Mouse (Mus musculus) lung, postnatal 0 days (tissue): ENCODE data around the gene Tescl. TPM values are rescaled to one million over a fixed set of nuclear protein-coding genes. Genes with fewer than 3 reads are reported as not detected.

ENCODE experiments used
- ATAC-seq: fragments of 200-750 bp; cut with Nextera tagmentation; 2 replicates; pipeline ENCODE4 v1.8.0; 2017; ENCODE audit warnings: moderate library complexity
- DNase-seq: peaks from one replicate; pipeline ENCODE4 v3.0.0-alpha.2; 2016; ENCODE audit warnings: low spot score
- H3K27ac ChIP-seq: fragments of 300-500 bp; sonication (generic); 2 replicates; pipeline ENCODE4 v1.5.1; 2014; ENCODE audit warnings: antibody characterized with exemption, mild to moderate bottlenecking, low read length, mixed read lengths
- H3K27me3 ChIP-seq: fragments of 300-500 bp; sonication (generic); replicated peaks from 2 replicates; pipeline ENCODE4 v1.6.1; 2014; ENCODE audit warnings: low read length, mixed read lengths; ENCODE audit not compliant: insufficient read depth
- H3K36me3 ChIP-seq: fragments of 300-500 bp; sonication (generic); 2 replicates; pipeline ENCODE4 v1.6.1; 2014; ENCODE audit warnings: low read length, mixed read lengths; ENCODE audit not compliant: insufficient read depth
- H3K4me1 ChIP-seq: fragments of 300-500 bp; sonication (generic); 2 replicates; pipeline ENCODE4 v1.6.1; 2014; ENCODE audit warnings: antibody characterized with exemption, low read depth, low read length, mixed read lengths; ENCODE audit not compliant: insufficient read depth
- H3K4me2 ChIP-seq: fragments of 300-500 bp; sonication (generic); replicated peaks from 2 replicates; pipeline ENCODE4 v1.6.1; 2014; ENCODE audit warnings: low read depth, mild to moderate bottlenecking, low read length, moderate library complexity, mixed read lengths
- H3K4me3 ChIP-seq: fragments of 300-500 bp; sonication (generic); 2 replicates; pipeline ENCODE4 v1.5.1; 2014; ENCODE audit warnings: low read depth, low read length
- H3K9ac ChIP-seq: fragments of 300-500 bp; sonication (generic); replicated peaks from 2 replicates; pipeline ENCODE4 v1.6.1; 2014; ENCODE audit warnings: low read depth, mild to moderate bottlenecking
- H3K9me3 ChIP-seq: fragments of 300-500 bp; sonication (generic); 2 replicates; pipeline ENCODE4 v1.6.1; 2016; ENCODE audit warnings: low read length, mixed read lengths
- CTCF ChIP-seq: IDR thresholded peaks from 2 replicates; pipeline ENCODE4 v1.5.1; 2016; ENCODE audit warnings: antibody characterized with exemption, mild to moderate bottlenecking
- EP300 ChIP-seq: IDR thresholded peaks from 2 replicates; pipeline ENCODE4 v1.6.1; 2016; ENCODE audit warnings: antibody characterized with exemption, mild to moderate bottlenecking, control low read depth
- WGBS: fragments of 180-500 bp; shearing (Covaris S2); extraction: QIAGEN DNeasy Blood & Tissue Kit; methylation state at CpG from one replicate; pipeline ENCODE4 v1.1.7; 2014; 5-methylcytosine and 5-hydroxymethylcytosine counted together
- polyA plus RNA-seq: library from polyadenylated mRNA; unstranded; fragments of >200 nt; fragmentation: Nextera tagmentation; extraction: Ambion mirVana; gene quantifications from 2 replicates; pipeline ENCODE4 v1.2.1, GENCODE M21; 2015

Tescl gene
- 0.27 TPM in 2 replicates for polyA plus RNA-seq

DNA sequence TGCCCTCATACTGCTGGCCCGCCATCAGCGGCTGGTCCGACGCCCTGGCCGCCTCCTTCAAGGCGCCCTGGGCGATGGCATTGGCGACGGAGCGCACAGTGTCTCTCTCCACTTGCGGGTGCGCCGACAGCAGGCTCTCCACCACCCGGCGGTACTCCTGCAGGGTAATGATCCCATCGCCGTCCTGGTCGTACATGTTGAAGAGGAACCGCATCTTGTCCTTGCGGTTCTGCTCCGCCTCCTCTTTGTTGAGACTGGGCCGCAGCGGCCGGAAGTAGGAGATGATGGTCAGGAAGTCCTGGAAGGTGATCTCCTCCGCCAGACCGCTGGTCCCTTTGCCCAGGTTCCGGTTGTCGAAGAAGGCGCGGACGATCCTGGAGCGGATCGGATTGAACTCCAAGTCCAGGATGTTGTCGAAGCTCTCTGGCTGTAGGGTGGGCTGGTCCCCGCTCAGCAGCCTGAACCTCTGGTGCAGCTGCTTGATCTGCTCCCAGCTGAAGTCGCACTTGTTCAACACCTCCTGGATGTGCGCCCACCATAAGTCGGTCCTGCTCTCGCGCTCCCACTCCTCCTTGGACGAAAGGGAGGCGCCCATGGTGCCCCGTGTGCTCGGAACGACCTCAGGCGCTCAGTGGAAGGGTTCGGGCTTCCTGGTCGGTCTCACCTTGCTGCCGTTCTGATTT lies at the start of gene Tescl:
Gene Tescl (minus strand): TSS at position 633 of the 683 bp plus-strand sequence.
- H3K4me3 ChIP-seq: no peak within 1 kb of the TSS
- TF ChIP-seq CTCF (no peak), EP300 (no peak)
- no peak for DNase-seq
- WGBS: 39% methylated on average over 49 of the region's 49 CpGs
- no peaks in the 10 kb centered on the region for H3K9me3 ChIP-seq
- no peak for ATAC-seq
- H3K36me3 ChIP-seq: no peaks in the 10 kb centered on the region
- H3K27ac ChIP-seq: no peak within 1 kb of the TSS
- no peak within 1 kb of the TSS for H3K9ac ChIP-seq
- no peaks in the 10 kb centered on the region for H3K4me1 ChIP-seq
- H3K4me2 ChIP-seq: 0 out of 2 replicates have a peak within 1 kb of the TSS, but pooled peaks have one; percentile 22
- H3K27me3 ChIP-seq: no peaks in the 10 kb centered on the region; the same call in 1 of the 2 replicates

DNA sequence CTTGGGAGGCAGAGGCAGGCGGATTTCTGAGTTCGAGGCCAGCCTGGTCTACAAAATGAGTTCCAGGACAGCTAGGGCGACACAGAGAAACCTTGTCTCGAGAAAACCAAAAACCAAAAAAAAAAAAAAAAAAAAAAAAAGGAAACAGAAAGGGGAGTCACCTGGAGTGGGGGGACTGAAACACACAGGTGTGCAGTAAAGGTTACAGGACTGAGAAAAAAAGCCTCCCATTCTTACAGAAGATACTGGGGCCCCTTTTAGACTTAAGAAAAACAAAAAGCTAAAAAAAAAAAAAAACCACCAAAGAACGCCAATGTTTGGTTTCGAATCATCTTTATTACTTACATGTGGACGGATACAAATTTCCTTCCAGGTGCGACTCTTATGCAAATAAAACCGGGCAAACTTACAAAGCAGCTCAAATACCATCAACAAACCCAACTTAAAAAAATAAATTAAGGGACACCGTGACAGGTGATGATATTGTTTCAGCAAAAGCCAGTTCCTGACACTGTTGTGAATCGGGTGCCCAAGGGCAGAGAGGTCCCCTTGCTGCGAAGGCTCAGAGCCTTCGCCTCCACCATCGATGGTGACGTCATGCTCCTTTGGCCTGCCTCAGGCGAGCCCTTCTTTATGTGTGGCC lies 49.1 kb upstream of the Tescl start:
- no peak for ATAC-seq
- H3K9me3 ChIP-seq: no peaks in the 10 kb centered on the region
- no peak overlapping the region for H3K4me3 ChIP-seq
- no peak for TF ChIP-seq EP300
- no peak for TF ChIP-seq CTCF
- H3K36me3 ChIP-seq: no peaks in the 10 kb centered on the region
- no peak for DNase-seq
- no peaks in the 10 kb centered on the region for H3K4me1 ChIP-seq
- H3K4me2 ChIP-seq: no peak overlapping the region
- H3K9ac ChIP-seq: no peak overlapping the region
- H3K27me3 ChIP-seq: no peaks in the 10 kb centered on the region
- H3K27ac ChIP-seq: no peak overlapping the region
- WGBS: 64% methylated on average over 16 of the region's 16 CpGs

DNA sequence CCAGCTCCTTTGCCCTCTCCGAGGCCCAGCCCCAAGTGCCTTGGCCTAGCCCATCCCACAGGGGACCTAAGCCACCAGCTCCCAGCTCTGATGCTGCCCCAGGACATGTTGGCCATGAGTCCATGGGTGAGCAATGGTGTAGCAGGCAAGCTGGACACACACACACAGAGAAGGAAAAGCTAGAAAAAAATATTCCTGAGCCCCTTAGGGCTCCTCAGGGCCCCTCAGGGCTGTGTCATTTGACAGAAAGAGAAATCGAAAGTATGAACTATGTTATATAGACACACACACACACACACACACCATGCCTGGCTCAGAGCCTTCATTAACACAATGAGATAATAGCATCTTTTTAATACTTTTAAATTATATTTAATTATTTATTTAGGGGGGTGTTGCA lies 46.6 kb upstream of the Tescl start:
- Histone ChIP-seq H3K27ac (no peak overlapping the region), H3K4me2 (no peak overlapping the region), H3K27me3 (no peaks in the 10 kb centered on the region), H3K9ac (no peak overlapping the region), H3K4me1 (peaks cover 5% of the 10 kb centered on the region), H3K9me3 (no peaks in the 10 kb centered on the region), H3K36me3 (no peaks in the 10 kb centered on the region), H3K4me3 (no peak overlapping the region)
- 54% methylated on average over 2 of the region's 2 CpGs for WGBS
- ATAC-seq (no peak), DNase-seq (no peak)
- no peak for TF ChIP-seq EP300
- TF ChIP-seq CTCF: no peak

DNA sequence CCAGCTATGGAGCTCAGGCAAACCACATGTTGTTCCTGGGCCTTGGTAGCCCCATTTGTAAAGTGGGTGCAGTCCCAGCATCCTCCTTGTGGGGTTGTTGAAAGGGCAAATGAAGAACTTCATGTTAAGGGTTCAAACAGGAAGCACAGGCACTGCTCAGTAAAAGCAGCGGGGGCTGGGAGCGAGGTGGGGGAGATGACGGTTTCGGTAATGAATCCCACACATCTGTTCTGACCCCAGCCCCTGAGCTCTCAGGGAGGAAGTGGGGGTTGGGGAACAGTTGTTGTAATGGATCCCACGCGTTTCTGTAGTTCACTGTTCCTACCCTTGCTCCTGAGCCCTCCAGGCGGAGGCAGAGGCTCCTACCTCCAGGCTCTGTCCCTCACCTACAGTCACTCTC lies 46.2 kb upstream of the Tescl start:
- no peak overlapping the region for H3K9ac ChIP-seq
- H3K4me1 ChIP-seq: peaks cover 5% of the 10 kb centered on the region
- no peak overlapping the region for H3K4me2 ChIP-seq
- no peak for DNase-seq
- no peak overlapping the region for H3K4me3 ChIP-seq
- no peaks in the 10 kb centered on the region for H3K36me3 ChIP-seq
- TF ChIP-seq EP300: no peak
- no peak for TF ChIP-seq CTCF
- no peak overlapping the region for H3K27ac ChIP-seq
- ATAC-seq: no peak
- 50% methylated on average over 7 of the region's 7 CpGs for WGBS
- no peaks in the 10 kb centered on the region for H3K9me3 ChIP-seq
- H3K27me3 ChIP-seq: no peaks in the 10 kb centered on the region

DNA sequence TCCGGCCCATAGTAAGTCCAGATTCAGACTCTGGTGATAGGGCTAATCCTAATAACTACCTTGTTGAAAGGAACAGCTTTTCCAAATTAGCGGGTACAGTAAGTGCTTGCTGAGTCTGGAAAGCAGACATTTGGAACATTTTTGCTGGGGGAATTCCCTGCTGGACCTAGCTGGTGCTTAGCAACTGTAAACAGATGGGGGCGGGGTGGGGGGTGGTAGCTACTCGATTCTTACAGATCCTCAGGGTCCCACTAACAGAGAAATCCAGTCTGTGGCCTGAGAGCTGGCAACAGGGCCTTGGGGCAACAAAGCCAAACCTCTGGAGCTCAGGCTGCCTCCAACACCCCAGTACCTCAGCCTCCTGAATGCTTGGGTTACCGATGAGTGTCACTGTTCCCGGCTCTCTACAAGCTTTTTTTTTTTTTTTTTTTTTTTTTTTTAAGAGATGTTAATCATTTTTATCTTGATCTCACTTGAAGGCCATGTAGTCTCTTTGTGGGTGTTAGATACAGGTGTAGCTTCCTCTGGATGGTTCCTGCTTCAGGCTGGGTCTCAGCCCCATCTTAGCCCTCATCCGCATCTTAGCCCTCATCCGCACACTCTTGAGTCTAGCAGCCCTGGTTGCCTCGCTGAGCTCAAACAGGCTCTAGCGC lies 44.4 kb upstream of the Tescl start:
- Histone ChIP-seq H3K4me1 (peaks cover 5% of the 10 kb centered on the region), H3K27ac (no peak overlapping the region), H3K9me3 (no peaks in the 10 kb centered on the region), H3K27me3 (no peaks in the 10 kb centered on the region), H3K36me3 (no peaks in the 10 kb centered on the region), H3K4me2 (no peak overlapping the region), H3K9ac (no peak overlapping the region), H3K4me3 (no peak overlapping the region)
- TF ChIP-seq CTCF (no peak), EP300 (no peak)
- WGBS: 72% methylated on average over 10 of the region's 10 CpGs
- ATAC-seq (no peak), DNase-seq (no peak)

DNA sequence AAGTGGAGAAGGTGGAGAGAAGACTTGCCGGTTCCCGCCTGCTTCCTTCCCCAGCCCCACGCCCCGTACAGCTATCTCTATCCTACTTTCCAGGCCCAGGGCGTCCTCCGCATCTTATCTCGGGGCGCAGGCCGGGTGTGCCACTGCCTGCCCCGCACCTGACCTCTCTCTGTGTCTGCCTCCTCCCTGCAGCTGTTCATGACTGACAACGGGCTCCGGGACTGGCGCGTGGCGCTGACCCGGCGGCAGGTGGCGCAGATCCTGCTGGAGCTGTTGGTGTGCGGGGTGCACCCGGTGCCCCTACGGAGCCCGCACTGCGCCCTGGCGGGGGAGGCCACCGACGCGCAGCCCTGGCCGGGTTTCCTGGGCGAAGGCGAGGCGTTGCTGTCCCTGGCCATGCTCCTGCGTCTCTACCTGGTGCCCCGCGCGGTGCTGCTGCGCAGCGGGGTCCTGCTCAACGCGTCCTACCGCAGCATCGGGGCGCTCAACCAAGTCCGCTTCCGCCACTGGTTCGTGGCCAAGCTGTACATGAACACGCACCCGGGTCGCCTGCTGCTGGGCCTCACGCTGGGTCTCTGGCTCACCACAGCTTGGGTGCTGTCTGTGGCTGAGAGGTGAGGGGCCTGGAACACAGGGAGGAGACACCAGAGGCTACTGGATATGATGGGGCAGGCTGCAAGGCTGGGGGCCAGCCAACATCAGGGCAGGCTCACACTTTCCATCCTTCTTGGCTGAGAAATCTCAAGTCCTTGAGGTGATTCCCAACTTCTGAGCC lies 43.5 kb upstream of the Tescl start:
- H3K36me3 ChIP-seq: no peaks in the 10 kb centered on the region
- 10% methylated on average over 49 of the region's 49 CpGs for WGBS
- no peaks in the 10 kb centered on the region for H3K9me3 ChIP-seq
- H3K27ac ChIP-seq: no peak overlapping the region
- 0 out of 2 replicates have a peak overlapping the region, but pooled peaks have one; percentile 5 for H3K9ac ChIP-seq
- peak overlapping the region; percentile 3; the same call in 1 of the 2 replicates for H3K4me3 ChIP-seq
- H3K4me1 ChIP-seq: peaks cover 5% of the 10 kb centered on the region
- H3K27me3 ChIP-seq: no peaks in the 10 kb centered on the region
- peak; percentile 44 for DNase-seq
- peak overlapping the region; percentile 54 for H3K4me2 ChIP-seq
- TF ChIP-seq CTCF (peak; percentile 63), EP300 (no peak)
- ATAC-seq: peak; percentile 67
